9 mouse cellular contexts compared by ENCODE assay signal in genomic region chr19:55851498-55852324, GRCm38 (mm10).
DNase-seq lines count a peak whose midpoint lies in the region; ATAC-seq lines count a peak whose summit lies in the region.
"Had no signal": no experiment of that assay in that cellular context is flagged by ENCODE, and none has a peak within 500 bp of the region (broad histone marks: within the 10 kb centered on the region; RNA-seq: fewer than 3 reads in every experiment).

No protein-coding gene starts in this region.

- DNase-seq in Muller cell, postnatal 12 days (ENCODE audit: inconsistent ontology term): peak; percentile 82
- peak; percentile 77 for DNase-seq in fibroblast of lung, adult 2 months (ENCODE audit: low read depth)
- peak; percentile 26 for DNase-seq in layer of hippocampus, adult 9-11 months
- DNase-seq in B cell, adult 2 months: no peak
- no peak for DNase-seq in urinary bladder, adult 18-20 months (ENCODE audit: low spot score in 2 of 2)

- peaks cover 19% of the 10 kb centered on the region for H3K4me1 ChIP-seq in hindbrain, embryonic 15.5 days (replicated peaks)
- H3K4me1 ChIP-seq in hindbrain, embryonic 13.5 days (replicated peaks): peaks cover 24% of the 10 kb centered on the region
- peaks cover 23% of the 10 kb centered on the region for H3K4me1 ChIP-seq in heart, embryonic 11.5 days (ENCODE audit: control insufficient read depth, insufficient read depth, low read length)

- no peak overlapping the region for H3K4me2 ChIP-seq in hindbrain, embryonic 15.5 days
- no peak overlapping the region for H3K4me2 ChIP-seq in hindbrain, embryonic 13.5 days
- H3K4me2 ChIP-seq in heart, embryonic 11.5 days: no peak overlapping the region
- H3K4me2 ChIP-seq: embryonic facial prominence, embryonic 13.5 days had no signal

- H3K27ac ChIP-seq in hindbrain, embryonic 15.5 days (replicated peaks): no peak overlapping the region; the same call in 1 of the 2 replicates
- no peak overlapping the region for H3K27ac ChIP-seq in hindbrain, embryonic 13.5 days
- H3K27ac ChIP-seq in heart, embryonic 11.5 days (ENCODE audit: low read depth, low read length): no peak overlapping the region
- H3K27ac ChIP-seq: embryonic facial prominence, embryonic 13.5 days had no signal

- no peaks in the 10 kb centered on the region for H3K27me3 ChIP-seq in hindbrain, embryonic 15.5 days
- H3K27me3 ChIP-seq in hindbrain, embryonic 13.5 days: no peaks in the 10 kb centered on the region
- no peaks in the 10 kb centered on the region for H3K27me3 ChIP-seq in heart, embryonic 11.5 days (ENCODE audit: control insufficient read depth, insufficient read depth, low read length)
- H3K27me3 ChIP-seq: embryonic facial prominence, embryonic 13.5 days had no signal

- 62% methylated on average over 19 of the region's 19 CpGs for WGBS in hindbrain, embryonic 15.5 days
- WGBS in hindbrain, embryonic 13.5 days: 65% methylated on average over 19 of the region's 19 CpGs
- 82% methylated on average over 19 of the region's 19 CpGs for WGBS in heart, embryonic 11.5 days (ENCODE audit: insufficient replicate concordance)

- H3K9ac ChIP-seq in hindbrain, embryonic 15.5 days: no peak overlapping the region
- H3K9ac ChIP-seq in hindbrain, embryonic 13.5 days: no peak overlapping the region
- H3K9ac ChIP-seq in heart, embryonic 11.5 days (ENCODE audit: low read depth, low read length): no peak overlapping the region
- H3K9ac ChIP-seq: embryonic facial prominence, embryonic 13.5 days had no signal

- no peaks in the 10 kb centered on the region for H3K36me3 ChIP-seq in hindbrain, embryonic 15.5 days
- no peaks in the 10 kb centered on the region for H3K36me3 ChIP-seq in hindbrain, embryonic 13.5 days
- H3K36me3 ChIP-seq in heart, embryonic 11.5 days (ENCODE audit: control insufficient read depth, insufficient read depth, low read length): no peaks in the 10 kb centered on the region

- peak; percentile 75 for ATAC-seq in hindbrain, embryonic 15.5 days (ENCODE audit: low FRiP score, low read depth)
- ATAC-seq in hindbrain, embryonic 13.5 days (ENCODE audit: low FRiP score): no peak
- no peak for ATAC-seq in heart, embryonic 11.5 days (replicated peaks; ENCODE audit: insufficient number of reproducible peaks, low FRiP score, low TSS enrichment)

- no peak overlapping the region for H3K4me3 ChIP-seq in hindbrain, embryonic 15.5 days
- no peak overlapping the region for H3K4me3 ChIP-seq in hindbrain, embryonic 13.5 days
- H3K4me3 ChIP-seq in heart, embryonic 11.5 days (ENCODE audit: low read depth, low read length): no peak overlapping the region
- H3K4me3 ChIP-seq: embryonic facial prominence, embryonic 13.5 days had no signal

- H3K9me3 ChIP-seq in hindbrain, embryonic 15.5 days: no peaks in the 10 kb centered on the region
- H3K9me3 ChIP-seq in hindbrain, embryonic 13.5 days: no peaks in the 10 kb centered on the region
- no peaks in the 10 kb centered on the region for H3K9me3 ChIP-seq in heart, embryonic 11.5 days (replicated peaks; ENCODE audit: control insufficient read depth, low read length)
- H3K9me3 ChIP-seq: embryonic facial prominence, embryonic 13.5 days had no signal

Comparison
In these comparisons a context has a peak if more than half of its experiments do, and no peak if none do; other contexts are left out.
1. DNase-seq: peak in Muller cell, postnatal 12 days (single experiment), fibroblast of lung, adult 2 months (single experiment) and layer of hippocampus, adult 9-11 months (single experiment); none in B cell, adult 2 months (0 of 2) and urinary bladder, adult 18-20 months (0 of 2).